Mouse (Mus musculus) midbrain, postnatal 0 days (tissue): Measurements from ENCODE around the gene Cdc42bpa. TPM values are rescaled to one million over a fixed set of nuclear protein-coding genes. Genes with fewer than 3 reads are reported as not detected.
"Not testable (repeated sequence)": the region's sequence is repeated elsewhere in the genome, so short reads cannot be mapped to it uniquely, and the experiment has no call there.

ENCODE experiments used
- ATAC-seq: fragments of 200-750 bp; cut with Nextera tagmentation; 2 replicates; pipeline ENCODE4 v1.8.0; 2017; ENCODE audit warnings: moderate number of reproducible peaks, mild to moderate bottlenecking, moderate TSS enrichment, moderate library complexity; ENCODE audit not compliant: low FRiP score
- DNase-seq: peaks from one replicate; pipeline ENCODE4 v3.0.0-alpha.2; 2015; ENCODE audit warnings: low spot score
- H3K27ac ChIP-seq: fragments of 300-500 bp; sonication (generic); 2 replicates; pipeline ENCODE4 v1.5.1; 2014; ENCODE audit warnings: low read depth, mild to moderate bottlenecking, low read length, mixed read lengths
- H3K27me3 ChIP-seq: fragments of 300-500 bp; sonication (generic); 2 replicates; pipeline ENCODE4 v1.6.1; 2014; ENCODE audit warnings: low read length, control low read depth, mixed read lengths; ENCODE audit not compliant: insufficient read depth
- H3K36me3 ChIP-seq: fragments of 300-500 bp; sonication (generic); 2 replicates; pipeline ENCODE4 v1.6.1; 2014; ENCODE audit warnings: low read length, control low read depth, mixed read lengths; ENCODE audit not compliant: insufficient read depth
- H3K4me1 ChIP-seq: fragments of 300-500 bp; sonication (generic); 2 replicates; pipeline ENCODE4 v1.6.1; 2014; ENCODE audit warnings: mild to moderate bottlenecking, control low read depth, antibody characterized with exemption, low read length, mixed read lengths; ENCODE audit not compliant: insufficient read depth
- H3K4me2 ChIP-seq: fragments of 300-500 bp; sonication (generic); 2 replicates; pipeline ENCODE4 v1.6.1; 2014; ENCODE audit warnings: low read depth, mild to moderate bottlenecking, low read length, mixed read lengths; ENCODE audit not compliant: poor library complexity, severe bottlenecking
- H3K4me3 ChIP-seq: fragments of 300-500 bp; sonication (generic); 2 replicates; pipeline ENCODE4 v1.5.1; 2014; ENCODE audit warnings: low read depth, mild to moderate bottlenecking, low read length, moderate library complexity
- H3K9ac ChIP-seq: fragments of 300-500 bp; sonication (generic); replicated peaks from 2 replicates; pipeline ENCODE4 v1.6.1; 2014; ENCODE audit warnings: mild to moderate bottlenecking, low read length, moderate library complexity, mixed read lengths; ENCODE audit not compliant: poor library complexity, severe bottlenecking
- H3K9me3 ChIP-seq: fragments of 300-500 bp; sonication (generic); 2 replicates; pipeline ENCODE4 v1.6.1; 2016; ENCODE audit warnings: low read length, control low read depth
- CTCF ChIP-seq: IDR thresholded peaks from 2 replicates; pipeline ENCODE4 v1.5.1; 2016; ENCODE audit warnings: antibody characterized with exemption, mild to moderate bottlenecking
- WGBS: fragments of 180-500 bp; shearing (Covaris S2); extraction: QIAGEN DNeasy Blood & Tissue Kit; methylation state at CpG from one replicate; pipeline ENCODE4 v1.1.7; 2014; 5-methylcytosine and 5-hydroxymethylcytosine counted together
- polyA plus RNA-seq: library from polyadenylated mRNA; unstranded; fragments of >200 nt; fragmentation: Nextera tagmentation; extraction: Ambion mirVana; gene quantifications from 2 replicates; pipeline ENCODE4 v1.2.1, GENCODE M21; 2015
- total RNA-seq: library from RNA; depleted of rRNA; stranded (reverse); fragments of >200 nt; gene quantifications from 2 replicates; pipeline ENCODE4 v1.2.3, GENCODE M21; 2014

Gene Cdc42bpa
- total and polyA plus RNA-seq, 2 experiments from 2014 or later: 29.3 to 108 TPM

DNA sequence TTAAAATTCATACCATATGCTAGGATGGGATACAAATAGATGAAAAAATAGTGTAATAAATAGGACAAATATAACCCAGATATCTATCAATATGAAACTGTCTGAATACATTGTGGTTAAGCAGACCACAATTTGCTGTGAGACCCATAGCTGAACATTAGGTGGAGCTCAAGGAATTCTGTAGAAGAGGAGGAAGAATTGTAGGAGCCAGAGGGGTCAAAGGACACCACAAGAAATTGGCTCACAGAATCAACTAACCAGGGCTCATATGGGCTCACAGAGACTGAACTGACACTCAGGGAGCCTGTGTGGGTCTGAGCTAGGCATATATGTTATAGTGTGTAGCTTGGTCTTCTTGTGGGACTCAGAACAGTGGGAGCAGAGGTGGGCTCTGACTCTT lies 47.8 kb downstream of the Cdc42bpa start:
- no peak overlapping the region for H3K4me2 ChIP-seq
- TF ChIP-seq CTCF: peak; percentile 37
- H3K9ac ChIP-seq: no peak overlapping the region

DNA sequence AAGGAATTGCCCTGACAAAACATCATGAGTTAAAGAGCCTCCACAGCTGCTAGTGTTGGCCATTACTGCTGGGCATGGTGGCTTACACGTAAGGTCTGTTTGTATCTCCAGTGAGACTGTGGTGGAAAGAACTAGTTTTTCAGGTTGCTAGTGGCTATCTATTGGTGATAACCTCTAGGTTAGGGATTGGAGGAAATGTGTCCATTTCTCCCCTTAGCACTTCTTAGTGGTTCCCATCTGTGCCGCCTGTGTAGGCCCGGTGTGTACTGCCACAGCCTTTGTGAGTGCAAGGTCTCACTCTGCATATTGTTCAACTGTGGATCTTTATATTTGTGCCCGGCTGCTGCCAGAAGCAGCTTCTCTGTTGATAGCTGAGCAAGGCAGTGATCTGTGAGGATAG lies 53.2 kb downstream of the Cdc42bpa start:
- Histone ChIP-seq H3K9me3 (no peaks in the 10 kb centered on the region), H3K27ac (no peak overlapping the region), H3K4me2 (no peak overlapping the region), H3K4me3 (no peak overlapping the region), H3K4me1 (no peaks in the 10 kb centered on the region), H3K36me3 (no peaks in the 10 kb centered on the region), H3K27me3 (no peaks in the 10 kb centered on the region), H3K9ac (no peak overlapping the region)
- DNase-seq (no peak), ATAC-seq (no peak)
- WGBS: 96% methylated on average over 4 of the region's 4 CpGs
- no peak for TF ChIP-seq CTCF

More for the DNA sequence above, 47.8 kb downstream of the Cdc42bpa start:
- no peaks in the 10 kb centered on the region for H3K36me3 ChIP-seq
- no peaks in the 10 kb centered on the region for H3K4me1 ChIP-seq
- ATAC-seq: no peak
- no peaks in the 10 kb centered on the region for H3K27me3 ChIP-seq
- no peaks in the 10 kb centered on the region for H3K9me3 ChIP-seq
- no peak overlapping the region for H3K27ac ChIP-seq
- no peak for DNase-seq
- no peak overlapping the region for H3K4me3 ChIP-seq

DNA sequence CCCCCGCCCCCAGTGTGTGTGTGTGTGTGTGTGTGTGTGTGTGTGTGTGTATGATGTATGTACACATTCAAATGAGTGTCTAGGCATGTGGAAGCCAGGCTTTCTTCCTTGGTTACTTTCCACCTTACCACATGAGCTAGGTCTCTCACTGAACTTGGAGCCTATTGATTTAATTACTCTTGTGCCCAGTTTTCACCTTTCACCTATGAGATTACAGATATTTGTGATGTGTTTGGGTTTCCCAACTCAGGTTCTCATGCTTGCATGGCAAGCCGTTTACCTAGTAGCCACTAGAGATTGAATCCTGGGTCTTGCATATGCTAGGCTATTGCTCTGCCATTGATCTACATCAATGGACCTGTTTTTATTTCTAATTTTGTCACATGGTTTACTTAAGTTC lies 57.9 kb downstream of the Cdc42bpa start:
- WGBS: 88% methylated on average over 2 of the region's 2 CpGs
- no peaks in the 10 kb centered on the region for H3K9me3 ChIP-seq
- TF ChIP-seq CTCF: no peak
- no peaks in the 10 kb centered on the region for H3K36me3 ChIP-seq
- no peak overlapping the region for H3K4me2 ChIP-seq
- DNase-seq (no peak), ATAC-seq (no peak)
- H3K9ac ChIP-seq: no peak overlapping the region
- H3K27ac ChIP-seq: no peak overlapping the region
- H3K4me3 ChIP-seq: no peak overlapping the region
- H3K4me1 ChIP-seq: no peaks in the 10 kb centered on the region
- H3K27me3 ChIP-seq: no peaks in the 10 kb centered on the region

DNA sequence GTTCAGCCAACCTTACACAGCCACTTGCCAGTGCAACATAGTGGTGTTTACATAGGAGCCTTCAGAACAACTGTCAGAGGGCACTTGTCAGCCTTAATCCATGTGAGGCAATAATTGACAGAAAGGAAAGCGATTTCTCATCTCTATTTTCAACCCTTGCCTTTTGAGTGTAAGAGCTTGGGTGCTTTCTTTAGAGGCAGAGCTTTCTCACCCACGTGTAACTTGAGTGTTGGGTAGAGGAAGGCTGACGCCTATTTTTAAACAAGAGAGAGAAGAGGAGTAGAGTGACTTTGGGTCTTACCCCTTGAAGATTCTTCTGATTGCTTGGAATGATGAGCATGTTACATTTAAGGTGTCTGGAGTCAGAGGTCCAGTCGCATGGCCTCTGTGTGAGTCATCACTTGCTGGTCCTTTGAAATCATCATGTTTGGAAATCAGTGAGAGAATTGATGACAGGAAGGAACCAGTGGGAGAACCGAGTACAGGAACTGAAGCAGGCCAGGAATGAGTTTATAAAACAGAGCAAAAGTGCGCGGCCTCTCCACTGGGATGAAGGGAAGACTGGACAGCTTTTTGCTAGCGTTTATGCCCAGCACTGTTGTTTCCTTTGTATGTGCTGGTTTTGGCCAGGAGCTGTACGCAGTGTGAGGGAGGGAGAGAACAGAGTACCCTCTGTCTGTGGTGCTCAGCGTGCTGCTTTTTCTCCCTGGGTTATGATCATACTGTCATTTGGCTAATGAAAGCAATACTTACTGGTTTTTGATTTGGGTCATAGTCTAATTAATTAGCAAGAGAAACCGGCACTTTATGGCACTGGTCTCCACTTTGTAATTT lies 61.4 kb downstream of the Cdc42bpa start:
- H3K36me3 ChIP-seq: no peaks in the 10 kb centered on the region
- no peak overlapping the region for H3K4me2 ChIP-seq
- H3K9me3 ChIP-seq: no peaks in the 10 kb centered on the region
- H3K9ac ChIP-seq: no peak overlapping the region
- TF ChIP-seq CTCF: no peak
- no peak overlapping the region for H3K4me3 ChIP-seq
- no peaks in the 10 kb centered on the region for H3K4me1 ChIP-seq
- H3K27me3 ChIP-seq: no peaks in the 10 kb centered on the region
- H3K27ac ChIP-seq: no peak overlapping the region
- DNase-seq (peak; percentile 38), ATAC-seq (no peak; the same call in 1 of the 2 replicates)
- WGBS: 72% methylated on average over 11 of the region's 11 CpGs

DNA sequence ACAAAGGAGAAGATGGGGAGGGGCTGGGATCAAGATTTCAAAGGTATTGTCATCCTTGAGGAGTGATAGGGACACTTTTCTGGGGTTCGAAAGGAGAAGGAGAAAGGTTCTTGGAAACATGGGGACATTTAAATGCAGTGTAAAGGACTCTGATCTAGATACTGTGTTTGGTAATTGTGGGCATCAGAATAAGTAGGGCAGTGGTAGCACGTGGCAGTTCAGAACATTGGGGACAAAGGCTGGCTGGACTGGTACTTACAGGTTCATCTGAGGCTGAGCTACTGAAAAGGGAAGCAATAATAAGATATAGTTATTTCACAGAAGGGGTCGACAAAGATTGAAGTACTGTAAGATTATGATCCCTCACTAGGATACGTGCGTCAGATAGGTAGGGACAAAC lies 63.2 kb downstream of the Cdc42bpa start:
- TF ChIP-seq CTCF: no peak
- Histone ChIP-seq H3K27ac (no peak overlapping the region), H3K36me3 (no peaks in the 10 kb centered on the region), H3K4me3 (no peak overlapping the region), H3K9ac (no peak overlapping the region), H3K4me1 (no peaks in the 10 kb centered on the region), H3K27me3 (no peaks in the 10 kb centered on the region), H3K4me2 (no peak overlapping the region), H3K9me3 (no peaks in the 10 kb centered on the region)
- DNase-seq (no peak), ATAC-seq (no peak)
- WGBS: 67% methylated on average over 5 of the region's 5 CpGs

DNA sequence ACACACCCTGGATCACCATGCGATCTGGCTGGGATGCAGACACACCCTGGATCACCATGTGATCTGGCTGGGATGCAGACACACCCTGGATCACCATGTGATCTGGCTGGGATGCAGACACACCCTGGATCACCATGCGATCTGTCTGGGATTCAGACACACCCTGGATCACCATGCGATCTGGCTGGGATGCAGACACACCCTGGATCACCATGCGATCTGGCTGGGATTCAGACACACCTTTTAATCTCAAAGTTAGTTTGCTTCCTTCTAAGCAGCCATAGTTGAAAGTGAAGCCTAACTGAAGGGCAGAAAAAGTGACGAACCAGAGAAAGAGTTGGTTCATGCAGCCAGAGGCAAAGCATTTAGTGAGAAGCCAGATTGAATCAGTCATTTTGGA lies 69.6 kb downstream of the Cdc42bpa start:
- not testable (repeated sequence) for DNase-seq, H3K4me1 ChIP-seq, H3K9ac ChIP-seq, H3K36me3 ChIP-seq, H3K27ac ChIP-seq, H3K27me3 ChIP-seq, H3K9me3 ChIP-seq, ATAC-seq, H3K4me3 ChIP-seq, H3K4me2 ChIP-seq
- 92% methylated on average over 5 of the region's 5 CpGs for whole genome bisulfite sequencing
